22 mouse cellular contexts compared by ENCODE assay signal in genomic region chr7:51740928-51741327, GRCm38 (mm10).
DNase-seq lines count a peak whose midpoint lies in the region; ATAC-seq and TF ChIP-seq lines count a peak whose summit lies in the region.
"Had no signal": no experiment of that assay in that cellular context is flagged by ENCODE, and none has a peak within 500 bp of the region (broad histone marks: within the 10 kb centered on the region; RNA-seq: fewer than 3 reads in every experiment).

No protein-coding gene starts in this region.

- no peaks in the 10 kb centered on the region for H3K36me3 ChIP-seq in forebrain, embryonic 13.5 days (ENCODE audit: poor library complexity, severe bottlenecking)
- no peaks in the 10 kb centered on the region for H3K36me3 ChIP-seq in forebrain, postnatal 0 days (ENCODE audit: insufficient read depth)
- no peaks in the 10 kb centered on the region for H3K36me3 ChIP-seq in limb, embryonic 11.5 days (ENCODE audit: control insufficient read depth, insufficient read depth, low read length)
- H3K36me3 ChIP-seq in limb, embryonic 10.5 days, result no peaks in the 10 kb centered on the region
- H3K36me3 ChIP-seq in midbrain, embryonic 13.5 days, result no peaks in the 10 kb centered on the region
- H3K36me3 ChIP-seq in neural tube, embryonic 14.5 days (ENCODE audit: control insufficient read depth, insufficient read depth, low read length), result no peaks in the 10 kb centered on the region
- H3K36me3 ChIP-seq: heart, embryonic 12.5 days had no signal

- no peaks in the 10 kb centered on the region for H3K9me3 ChIP-seq in forebrain, embryonic 13.5 days (replicated peaks)
- no peaks in the 10 kb centered on the region for H3K9me3 ChIP-seq in forebrain, postnatal 0 days (ENCODE audit: low read length)
- no peaks in the 10 kb centered on the region for H3K9me3 ChIP-seq in limb, embryonic 11.5 days (ENCODE audit: control insufficient read depth, low read length)
- H3K9me3 ChIP-seq in limb, embryonic 10.5 days (replicated peaks), result no peaks in the 10 kb centered on the region
- no peaks in the 10 kb centered on the region for H3K9me3 ChIP-seq in midbrain, embryonic 13.5 days
- no peaks in the 10 kb centered on the region for H3K9me3 ChIP-seq in neural tube, embryonic 14.5 days (ENCODE audit: control insufficient read depth, low read length)
- H3K9me3 ChIP-seq: heart, embryonic 12.5 days; megakaryocyte, embryonic 14.5 days had no signal

- TF ChIP-seq CTCF in forebrain, postnatal 0 days (IDR thresholded peaks at IDR 0.05; ENCODE audit: low read depth), result no peak
- TF ChIP-seq CTCF in lung, adult 2 months (IDR thresholded peaks at IDR 0.05; ENCODE audit: insufficient read depth, low read length), result no peak

- H3K27ac ChIP-seq in forebrain, embryonic 13.5 days, result no peak overlapping the region
- H3K27ac ChIP-seq in forebrain, postnatal 0 days (ENCODE audit: low read depth, low read length), result no peak overlapping the region
- no peak overlapping the region for H3K27ac ChIP-seq in limb, embryonic 11.5 days (replicated peaks; ENCODE audit: low read depth, low read length)
- H3K27ac ChIP-seq in limb, embryonic 10.5 days, result no peak overlapping the region
- H3K27ac ChIP-seq in midbrain, embryonic 13.5 days, result peak overlapping the region; percentile 78
- peak overlapping the region; percentile 65 for H3K27ac ChIP-seq in neural tube, embryonic 14.5 days (ENCODE audit: low read depth, low read length)
- H3K27ac ChIP-seq: kidney, postnatal 0 days; layer of hippocampus, adult 2 months had no signal

- H3K4me3 ChIP-seq in forebrain, embryonic 13.5 days, result no peak overlapping the region
- no peak overlapping the region for H3K4me3 ChIP-seq in forebrain, postnatal 0 days (ENCODE audit: low read depth, low read length)
- no peak overlapping the region for H3K4me3 ChIP-seq in limb, embryonic 11.5 days (ENCODE audit: low read depth, low read length)
- no peak overlapping the region for H3K4me3 ChIP-seq in limb, embryonic 10.5 days
- H3K4me3 ChIP-seq in midbrain, embryonic 13.5 days (replicated peaks), result no peak overlapping the region
- H3K4me3 ChIP-seq in neural tube, embryonic 14.5 days (ENCODE audit: low read depth, low read length), result no peak overlapping the region
- no peak overlapping the region for H3K4me3 ChIP-seq in lung, adult 2 months (replicated peaks; ENCODE audit: extremely low read depth, low read depth, low read length)
- H3K4me3 ChIP-seq: heart, embryonic 12.5 days; layer of hippocampus, adult 2 months; megakaryocyte, embryonic 14.5 days; myocyte had no signal

- no peak overlapping the region for H3K4me2 ChIP-seq in forebrain, embryonic 13.5 days
- no peak overlapping the region for H3K4me2 ChIP-seq in forebrain, postnatal 0 days (ENCODE audit: low read depth)
- no peak overlapping the region for H3K4me2 ChIP-seq in limb, embryonic 11.5 days (ENCODE audit: low read depth, severe bottlenecking)
- no peak overlapping the region for H3K4me2 ChIP-seq in midbrain, embryonic 13.5 days (replicated peaks)
- no peak overlapping the region for H3K4me2 ChIP-seq in neural tube, embryonic 14.5 days (ENCODE audit: low read depth, low read length)
- H3K4me2 ChIP-seq: heart, embryonic 12.5 days; liver, embryonic 11.5 days had no signal

- H3K9ac ChIP-seq in forebrain, embryonic 13.5 days, result no peak overlapping the region
- no peak overlapping the region for H3K9ac ChIP-seq in forebrain, postnatal 0 days
- H3K9ac ChIP-seq in limb, embryonic 11.5 days (ENCODE audit: low read length), result no peak overlapping the region
- no peak overlapping the region for H3K9ac ChIP-seq in midbrain, embryonic 13.5 days (replicated peaks)
- no peak overlapping the region for H3K9ac ChIP-seq in neural tube, embryonic 14.5 days (replicated peaks; ENCODE audit: low read depth, low read length)
- H3K9ac ChIP-seq: heart, embryonic 12.5 days had no signal

- DNase-seq in forebrain, postnatal 0 days, result no peak
- no peak for DNase-seq in limb, embryonic 11.5 days (ENCODE audit: low spot score)
- DNase-seq in limb, embryonic 10.5 days (ENCODE audit: low spot score), result no peak
- no peak for DNase-seq in lung, adult 2 months
- DNase-seq in thymus, postnatal 25 days, result no peak
- DNase-seq: adrenal gland, adult 8-10 months; cerebellum, adult 9-10 months; kidney, adult 11 months; lung, adult 18-20 months; right cerebral cortex, adult 18-20 months; thymus, adult 18-20 months had no signal

- TF ChIP-seq POLR2A in lung, adult 2 months (IDR thresholded peaks at IDR 0.05; ENCODE audit: borderline replicate concordance, extremely low read depth, low read depth, low read length), result no peak

- WGBS in forebrain, embryonic 13.5 days, result 87% methylated on average over 5 of the region's 5 CpGs
- 83% methylated on average over 5 of the region's 5 CpGs for WGBS in forebrain, postnatal 0 days
- 80% methylated on average over 5 of the region's 5 CpGs for WGBS in limb, embryonic 11.5 days
- 82% methylated on average over 5 of the region's 5 CpGs for WGBS in limb, embryonic 10.5 days
- 90% methylated on average over 5 of the region's 5 CpGs for WGBS in midbrain, embryonic 13.5 days
- WGBS in neural tube, embryonic 14.5 days, result 80% methylated on average over 5 of the region's 5 CpGs
- 71% methylated on average over 5 of the region's 5 CpGs for WGBS in lung, adult 2 months

- peak; percentile 48; the same call in 1 of the 2 replicates for ATAC-seq in forebrain, embryonic 13.5 days
- ATAC-seq in forebrain, postnatal 0 days, result no peak
- ATAC-seq in limb, embryonic 11.5 days (ENCODE audit: insufficient number of reproducible peaks, low FRiP score, low TSS enrichment, low read depth), result 0 out of 2 replicates have a peak, but pooled peaks have one; percentile 44
- ATAC-seq in midbrain, embryonic 13.5 days, result peak; percentile 51
- ATAC-seq in neural tube, embryonic 14.5 days (ENCODE audit: low read depth), result no peak
- ATAC-seq: CD4-positive, CD25-positive, alpha-beta regulatory T cell, adult 4 months; Patski had no signal

- no peaks in the 10 kb centered on the region for H3K27me3 ChIP-seq in forebrain, embryonic 13.5 days
- no peaks in the 10 kb centered on the region for H3K27me3 ChIP-seq in forebrain, postnatal 0 days (ENCODE audit: insufficient read depth, low read length)
- no peaks in the 10 kb centered on the region for H3K27me3 ChIP-seq in limb, embryonic 11.5 days (ENCODE audit: control insufficient read depth, insufficient read depth, low read length)
- H3K27me3 ChIP-seq in limb, embryonic 10.5 days (ENCODE audit: low read depth, poor library complexity, severe bottlenecking), result no peaks in the 10 kb centered on the region
- no peaks in the 10 kb centered on the region for H3K27me3 ChIP-seq in midbrain, embryonic 13.5 days
- H3K27me3 ChIP-seq in neural tube, embryonic 14.5 days (ENCODE audit: control insufficient read depth, insufficient read depth, low read length), result no peaks in the 10 kb centered on the region
- H3K27me3 ChIP-seq: heart, embryonic 12.5 days; megakaryocyte, embryonic 14.5 days; Patski had no signal

- H3K4me1 ChIP-seq in forebrain, embryonic 13.5 days, result no peaks in the 10 kb centered on the region
- no peaks in the 10 kb centered on the region for H3K4me1 ChIP-seq in forebrain, postnatal 0 days (ENCODE audit: insufficient read depth)
- H3K4me1 ChIP-seq in limb, embryonic 11.5 days (ENCODE audit: control insufficient read depth, insufficient read depth, low read length), result no peaks in the 10 kb centered on the region
- H3K4me1 ChIP-seq in limb, embryonic 10.5 days, result 0 out of 2 replicates have a peak, but pooled peaks cover 3% of the 10 kb centered on the region
- peaks cover 16% of the 10 kb centered on the region for H3K4me1 ChIP-seq in midbrain, embryonic 13.5 days (replicated peaks)
- peaks cover 9% of the 10 kb centered on the region; the same call in 1 of the 2 replicates for H3K4me1 ChIP-seq in neural tube, embryonic 14.5 days (ENCODE audit: control insufficient read depth, insufficient read depth, low read length)
- no peaks in the 10 kb centered on the region for H3K4me1 ChIP-seq in lung, adult 2 months (ENCODE audit: control insufficient read depth, insufficient read depth, low read length)
- H3K4me1 ChIP-seq: heart, embryonic 12.5 days had no signal

Comparison
In these comparisons a context has a peak if more than half of its experiments do, and no peak if none do; other contexts are left out.
1. ATAC-seq: peak in forebrain, embryonic 13.5 days (single experiment), limb, embryonic 11.5 days (single experiment) and midbrain, embryonic 13.5 days (single experiment); none in forebrain, postnatal 0 days (single experiment) and neural tube, embryonic 14.5 days (single experiment).
2. H3K27ac ChIP-seq: peak in midbrain, embryonic 13.5 days (single experiment) and neural tube, embryonic 14.5 days (single experiment); none in forebrain, embryonic 13.5 days (single experiment), forebrain, postnatal 0 days (single experiment), limb, embryonic 11.5 days (single experiment) and limb, embryonic 10.5 days (single experiment).